Mouse (Mus musculus): ENCODE measurements around the gene Foxc1. TPM values are rescaled to one million over a fixed set of nuclear protein-coding genes. Genes with fewer than 3 reads are reported as not detected.
A peak's percentile ranks its signal among the peaks of the same experiment; 100 is the strongest.

Foxc1 gene
- polyA plus RNA-seq, 1 experiment from 2014 or later: 5.0 TPM

- WGBS: 92% methylated on average over 2 of the region's 2 CpGs
- DNase-seq (ENCODE audit: low spot score): no peak
- no peak overlapping the region for H3K4me3 ChIP-seq (ENCODE audit: low read depth, low read length)
- H3K27ac ChIP-seq (ENCODE audit: low read depth, low read length): no peak overlapping the region
- H3K27me3 ChIP-seq (ENCODE audit: control insufficient read depth, insufficient read depth, low read length): no peaks in the 10 kb centered on the region
- no peaks in the 10 kb centered on the region for H3K9me3 ChIP-seq (ENCODE audit: control insufficient read depth, low read length)
- H3K9ac ChIP-seq (ENCODE audit: low read length): no peak overlapping the region
- H3K4me2 ChIP-seq (ENCODE audit: low read depth, low read length, severe bottlenecking): no peak overlapping the region
- no peaks in the 10 kb centered on the region; the same call in 1 of the 2 replicates for H3K4me1 ChIP-seq (replicated peaks; ENCODE audit: control insufficient read depth, insufficient read depth, low read length)
- H3K36me3 ChIP-seq (ENCODE audit: control insufficient read depth, insufficient read depth, low read length): no peaks in the 10 kb centered on the region
- ATAC-seq (replicated peaks; ENCODE audit: low FRiP score): no peak
These were observed 24.4 kb upstream of the Foxc1 start for GRCm38 (mm10) chr13:31782063-31782462.

DNA sequence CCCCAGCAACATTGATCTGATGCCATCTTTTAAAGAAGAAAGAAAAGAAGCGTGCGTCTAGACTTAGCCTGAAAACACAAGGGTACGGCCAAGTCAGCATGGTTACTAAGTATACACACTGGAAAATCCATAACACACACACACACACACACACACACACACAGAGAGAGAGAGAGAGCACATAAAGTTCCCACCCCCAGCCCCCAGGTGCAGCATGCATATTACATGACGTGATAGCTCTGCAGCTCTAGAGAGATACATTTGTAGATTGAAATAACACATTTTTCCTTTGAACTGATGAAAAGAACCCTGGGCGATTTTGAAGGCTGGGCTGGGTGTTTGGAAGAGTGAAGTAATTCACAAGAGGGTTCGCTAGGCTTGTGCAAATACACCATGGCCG, 21.7 kb upstream of the Foxc1 start:
- ATAC-seq (replicated peaks; ENCODE audit: low FRiP score) (no peak), DNase-seq (ENCODE audit: low spot score) (no peak)
- Histone ChIP-seq H3K36me3 (ENCODE audit: control insufficient read depth, insufficient read depth, low read length) (no peaks in the 10 kb centered on the region), H3K4me3 (ENCODE audit: low read depth, low read length) (no peak overlapping the region), H3K27ac (ENCODE audit: low read depth, low read length) (no peak overlapping the region), H3K27me3 (ENCODE audit: control insufficient read depth, insufficient read depth, low read length) (no peaks in the 10 kb centered on the region), H3K4me2 (ENCODE audit: low read depth, low read length, severe bottlenecking) (no peak overlapping the region), H3K9ac (ENCODE audit: low read length) (no peak overlapping the region), H3K9me3 (ENCODE audit: control insufficient read depth, low read length) (no peaks in the 10 kb centered on the region), H3K4me1 (replicated peaks; ENCODE audit: control insufficient read depth, insufficient read depth, low read length) (no peaks in the 10 kb centered on the region)
- 86% methylated on average over 7 of the region's 7 CpGs for WGBS

GRCm38 (mm10) chr13:31792480-31793132, 13.8 kb upstream of the Foxc1 start:
- Histone ChIP-seq H3K27me3 (ENCODE audit: control insufficient read depth, insufficient read depth, low read length) (no peaks in the 10 kb centered on the region), H3K36me3 (ENCODE audit: control insufficient read depth, insufficient read depth, low read length) (no peaks in the 10 kb centered on the region), H3K4me2 (ENCODE audit: low read depth, low read length, severe bottlenecking) (no peak overlapping the region), H3K9ac (ENCODE audit: low read length) (no peak overlapping the region), H3K27ac (ENCODE audit: low read depth, low read length) (no peak overlapping the region), H3K4me3 (ENCODE audit: low read depth, low read length) (no peak overlapping the region), H3K4me1 (replicated peaks; ENCODE audit: control insufficient read depth, insufficient read depth, low read length) (no peaks in the 10 kb centered on the region), H3K9me3 (ENCODE audit: control insufficient read depth, low read length) (no peaks in the 10 kb centered on the region)
- DNase-seq (ENCODE audit: low spot score) (peak; percentile 83), ATAC-seq (replicated peaks; ENCODE audit: low FRiP score) (peak; percentile 80)
- WGBS: 20% methylated on average over 17 of the region's 17 CpGs

GRCm38 (mm10) chr13:31793163-31793562, 13.3 kb upstream of the Foxc1 start:
- ATAC-seq (replicated peaks; ENCODE audit: low FRiP score): no peak
- Histone ChIP-seq H3K4me1 (replicated peaks; ENCODE audit: control insufficient read depth, insufficient read depth, low read length) (no peaks in the 10 kb centered on the region), H3K4me3 (ENCODE audit: low read depth, low read length) (no peak overlapping the region), H3K9me3 (ENCODE audit: control insufficient read depth, low read length) (no peaks in the 10 kb centered on the region), H3K27me3 (ENCODE audit: control insufficient read depth, insufficient read depth, low read length) (no peaks in the 10 kb centered on the region), H3K27ac (ENCODE audit: low read depth, low read length) (no peak overlapping the region), H3K36me3 (ENCODE audit: control insufficient read depth, insufficient read depth, low read length) (no peaks in the 10 kb centered on the region), H3K4me2 (ENCODE audit: low read depth, low read length, severe bottlenecking) (no peak overlapping the region), H3K9ac (ENCODE audit: low read length) (no peak overlapping the region)
- no peak for DNase-seq (ENCODE audit: low spot score)
- WGBS: 54% methylated on average over 5 of the region's 5 CpGs

DNA sequence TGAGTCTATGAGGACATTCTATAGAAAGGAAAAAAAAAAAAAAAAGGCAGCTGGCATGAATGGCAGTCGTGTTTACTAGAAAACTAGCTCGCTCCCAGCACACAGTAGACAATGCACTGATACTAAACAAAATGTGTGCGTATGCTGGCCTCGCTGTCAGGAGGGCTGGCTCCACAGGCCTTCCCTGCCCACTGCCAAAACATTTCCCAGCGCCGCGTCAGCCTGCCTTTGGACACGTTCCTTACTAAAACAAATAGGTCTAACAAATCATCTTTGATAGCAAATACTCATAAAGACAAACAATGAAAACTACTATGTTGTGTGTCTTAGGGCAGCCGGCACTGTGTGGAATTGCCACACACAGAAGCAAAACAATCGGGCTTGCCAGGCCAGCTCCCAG, 9.1 kb upstream of the Foxc1 start:
- peaks cover 27% of the 10 kb centered on the region for H3K27me3 ChIP-seq (ENCODE audit: control insufficient read depth, insufficient read depth, low read length)
- WGBS: 73% methylated on average over 10 of the region's 10 CpGs

GRCm38 (mm10) chr13:31798075-31798474, 8.4 kb upstream of the Foxc1 start:
- Histone ChIP-seq H3K4me2 (ENCODE audit: low read depth, low read length, severe bottlenecking) (no peak overlapping the region), H3K36me3 (ENCODE audit: control insufficient read depth, insufficient read depth, low read length) (no peaks in the 10 kb centered on the region)

More for the DNA sequence above, 9.1 kb upstream of the Foxc1 start:
- no peak overlapping the region for H3K4me2 ChIP-seq (ENCODE audit: low read depth, low read length, severe bottlenecking)
- H3K9me3 ChIP-seq (ENCODE audit: control insufficient read depth, low read length): no peaks in the 10 kb centered on the region
- ATAC-seq (replicated peaks; ENCODE audit: low FRiP score): no peak
- no peaks in the 10 kb centered on the region for H3K36me3 ChIP-seq (ENCODE audit: control insufficient read depth, insufficient read depth, low read length)
- no peak overlapping the region for H3K27ac ChIP-seq (ENCODE audit: low read depth, low read length)
- H3K4me3 ChIP-seq (ENCODE audit: low read depth, low read length): no peak overlapping the region
- H3K9ac ChIP-seq (ENCODE audit: low read length): no peak overlapping the region
- peaks cover 8% of the 10 kb centered on the region for H3K4me1 ChIP-seq (replicated peaks; ENCODE audit: control insufficient read depth, insufficient read depth, low read length)
- no peak for DNase-seq (ENCODE audit: low spot score)

GRCm38 (mm10) chr13:31800581-31801576, 5.6 kb upstream of the Foxc1 start:
- peak; percentile 94 for DNase-seq (ENCODE audit: low spot score)
- Histone ChIP-seq H3K9me3 (ENCODE audit: control insufficient read depth, low read length) (no peaks in the 10 kb centered on the region), H3K27ac (ENCODE audit: low read depth, low read length) (no peak overlapping the region), H3K36me3 (ENCODE audit: control insufficient read depth, insufficient read depth, low read length) (no peaks in the 10 kb centered on the region), H3K4me1 (replicated peaks; ENCODE audit: control insufficient read depth, insufficient read depth, low read length) (peaks cover 14% of the 10 kb centered on the region), H3K9ac (ENCODE audit: low read length) (peak overlapping the region; percentile 23; the same call in 1 of the 2 replicates), H3K4me2 (ENCODE audit: low read depth, low read length, severe bottlenecking) (peak overlapping the region; percentile 62), H3K4me3 (ENCODE audit: low read depth, low read length) (peak overlapping the region; percentile 28), H3K27me3 (ENCODE audit: control insufficient read depth, insufficient read depth, low read length) (peaks cover 61% of the 10 kb centered on the region)
- WGBS: 1% methylated on average over 43 of the region's 43 CpGs
- peak; percentile 83 for ATAC-seq (replicated peaks; ENCODE audit: low FRiP score)

More at GRCm38 (mm10) chr13:31798075-31798474, 8.4 kb upstream of the Foxc1 start:
- Histone ChIP-seq H3K9ac (ENCODE audit: low read length) (no peak overlapping the region), H3K4me1 (replicated peaks; ENCODE audit: control insufficient read depth, insufficient read depth, low read length) (peaks cover 8% of the 10 kb centered on the region), H3K4me3 (ENCODE audit: low read depth, low read length) (no peak overlapping the region), H3K9me3 (ENCODE audit: control insufficient read depth, low read length) (no peaks in the 10 kb centered on the region), H3K27ac (ENCODE audit: low read depth, low read length) (no peak overlapping the region), H3K27me3 (ENCODE audit: control insufficient read depth, insufficient read depth, low read length) (peaks cover 33% of the 10 kb centered on the region)
- DNase-seq (ENCODE audit: low spot score) (no peak), ATAC-seq (replicated peaks; ENCODE audit: low FRiP score) (no peak)
- WGBS: 41% methylated on average over 9 of the region's 9 CpGs

- Histone ChIP-seq H3K4me3 (ENCODE audit: low read depth, low read length) (peak overlapping the region; percentile 28), H3K9ac (ENCODE audit: low read length) (no peak overlapping the region), H3K27me3 (ENCODE audit: control insufficient read depth, insufficient read depth, low read length) (peaks cover 69% of the 10 kb centered on the region), H3K36me3 (ENCODE audit: control insufficient read depth, insufficient read depth, low read length) (no peaks in the 10 kb centered on the region), H3K4me1 (replicated peaks; ENCODE audit: control insufficient read depth, insufficient read depth, low read length) (peaks cover 18% of the 10 kb centered on the region), H3K4me2 (ENCODE audit: low read depth, low read length, severe bottlenecking) (peak overlapping the region; percentile 62), H3K27ac (ENCODE audit: low read depth, low read length) (no peak overlapping the region), H3K9me3 (ENCODE audit: control insufficient read depth, low read length) (no peaks in the 10 kb centered on the region)
- DNase-seq (ENCODE audit: low spot score) (peak; percentile 69), ATAC-seq (replicated peaks; ENCODE audit: low FRiP score) (peak; percentile 13; the same call in 1 of the 2 replicates)
- WGBS: 4% methylated on average over 25 of the region's 25 CpGs
These were observed 4.6 kb upstream of the Foxc1 start for GRCm38 (mm10) chr13:31801703-31802305.

All from forebrain, embryonic 11.5 days (tissue).